Mouse (Mus musculus): Measurements from ENCODE around the gene Smarcc1.
"Not testable (repeated sequence)": the region's sequence is repeated elsewhere in the genome, so short reads cannot be mapped to it uniquely, and the experiment has no call there.

Gene Smarcc1

GRCm38 (mm10) chr9:110116977-110117778 is at the start of gene Smarcc1:
Gene Smarcc1, plus strand, starts transcription at chr9:110117708.
- peak; percentile 72 for DNase-seq (ENCODE audit: low read depth, low spot score)

GRCm38 (mm10) chr9:110068745-110069144 is 48.8 kb upstream of the Smarcc1 start:
- DNase-seq (ENCODE audit: low read depth, low spot score), result no peak

DNA sequence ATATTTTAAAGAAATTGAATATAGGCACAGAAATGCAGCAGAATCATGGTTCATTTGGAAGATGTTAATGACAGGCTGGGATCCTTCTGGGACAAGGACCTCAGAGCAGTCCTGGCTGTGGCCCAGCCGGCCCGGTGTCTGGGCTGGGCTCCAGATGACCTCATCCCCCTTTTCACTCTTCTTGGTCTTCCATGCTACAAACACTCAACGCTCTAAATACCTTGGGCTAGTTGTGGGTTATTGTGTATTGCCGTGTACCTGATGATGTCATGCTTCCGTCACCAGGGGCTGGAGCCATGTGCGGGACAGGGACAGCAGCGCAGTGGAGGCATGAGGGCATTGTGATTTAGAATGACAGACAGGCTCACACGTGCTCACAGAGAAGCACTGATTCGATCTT is 47.1 kb upstream of the Smarcc1 start:
- no peak for DNase-seq (ENCODE audit: low read depth, low spot score)

DNA sequence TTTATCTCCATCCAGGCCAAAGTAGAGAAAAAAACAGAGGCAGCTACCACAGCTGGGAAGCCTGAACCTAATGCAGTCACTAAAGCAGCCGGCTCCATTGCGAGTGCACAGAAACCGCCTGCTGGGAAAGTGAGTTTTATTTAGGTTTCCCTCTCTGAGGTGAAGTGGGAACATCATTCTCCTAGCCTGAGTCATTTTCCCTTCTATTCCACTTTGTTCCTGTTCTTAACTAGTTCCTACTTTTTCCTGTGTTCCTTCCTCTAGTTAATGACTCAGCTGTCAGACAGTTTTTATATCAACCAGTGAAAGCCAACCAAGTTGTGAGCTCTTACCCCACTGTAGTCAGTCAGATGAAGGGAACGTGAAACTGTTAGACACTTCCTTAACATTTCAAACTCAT is 46.5 kb upstream of the Smarcc1 start:
- DNase-seq (ENCODE audit: low read depth, low spot score), result no peak

- no peak for DNase-seq (ENCODE audit: low read depth, low spot score)
Measured at GRCm38 (mm10) chr9:110071843-110072242, 45.7 kb upstream of the Smarcc1 start.

- DNase-seq (ENCODE audit: low read depth, low spot score), result not testable (repeated sequence)
Measured at GRCm38 (mm10) chr9:110076468-110076867, 41.0 kb upstream of the Smarcc1 start.

GRCm38 (mm10) chr9:110081066-110081465 is 36.4 kb upstream of the Smarcc1 start:
- DNase-seq (ENCODE audit: low read depth, low spot score), result no peak

DNA sequence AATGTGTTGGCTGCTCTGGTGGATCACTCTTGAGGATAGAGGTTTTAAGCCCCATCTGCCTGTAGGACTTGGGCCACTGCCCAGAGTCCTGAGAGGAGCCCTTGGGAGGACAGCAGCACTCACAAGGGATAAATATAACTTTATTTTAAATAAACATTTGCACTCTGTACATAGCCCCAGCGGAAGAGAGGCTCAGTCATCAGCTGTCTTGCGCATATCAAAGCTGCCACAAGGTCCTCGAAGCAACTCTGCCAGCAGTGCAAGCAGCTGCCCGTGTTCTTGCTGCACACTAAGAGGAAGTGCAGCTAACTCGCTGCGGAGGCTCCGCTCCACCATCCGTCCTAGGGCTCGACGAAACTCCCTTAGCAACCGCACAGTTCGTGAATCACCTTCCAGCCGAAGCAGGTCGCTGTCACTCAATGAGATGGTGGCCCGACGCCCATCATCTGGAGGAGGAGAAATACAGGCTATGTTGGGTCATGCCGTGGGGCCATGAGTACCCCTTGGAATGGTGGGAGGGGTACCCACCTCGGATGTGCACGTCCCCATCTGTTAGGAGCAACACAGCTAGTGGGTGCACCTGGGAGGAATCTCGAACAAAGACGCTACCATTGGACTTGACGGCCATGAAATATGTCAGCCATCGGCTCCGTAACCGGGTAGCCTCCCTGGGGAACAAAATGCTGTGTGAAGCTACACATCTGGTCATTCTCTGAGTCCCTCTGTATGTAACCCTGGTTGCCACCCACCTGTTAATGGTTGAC is 33.1 kb upstream of the Smarcc1 start:
- no peak for DNase-seq (ENCODE audit: low read depth, low spot score)

DNA sequence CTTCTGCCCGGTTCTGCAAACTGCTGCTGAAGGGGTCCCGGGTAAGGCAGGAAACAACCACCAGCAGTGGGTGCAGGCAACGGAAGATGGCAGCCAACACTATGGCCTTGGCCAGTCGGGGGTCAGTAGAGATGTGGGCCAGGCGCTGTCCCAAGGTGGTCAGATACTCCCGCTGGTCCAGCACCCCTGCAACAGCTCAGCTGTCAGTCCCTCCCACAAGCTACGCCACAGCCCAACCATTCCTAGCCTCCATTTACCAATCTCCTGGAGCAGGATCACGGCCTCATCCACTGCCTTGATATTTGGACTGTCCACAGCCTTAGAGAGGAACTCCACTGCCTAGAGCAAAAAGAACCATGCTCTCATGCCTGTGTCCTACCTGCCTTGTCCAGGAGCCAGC is 31.8 kb upstream of the Smarcc1 start:
- no peak for DNase-seq (ENCODE audit: low read depth, low spot score)

- DNase-seq (ENCODE audit: low read depth, low spot score), result no peak
Measured at GRCm38 (mm10) chr9:110093303-110093702, 24.2 kb upstream of the Smarcc1 start.

DNA sequence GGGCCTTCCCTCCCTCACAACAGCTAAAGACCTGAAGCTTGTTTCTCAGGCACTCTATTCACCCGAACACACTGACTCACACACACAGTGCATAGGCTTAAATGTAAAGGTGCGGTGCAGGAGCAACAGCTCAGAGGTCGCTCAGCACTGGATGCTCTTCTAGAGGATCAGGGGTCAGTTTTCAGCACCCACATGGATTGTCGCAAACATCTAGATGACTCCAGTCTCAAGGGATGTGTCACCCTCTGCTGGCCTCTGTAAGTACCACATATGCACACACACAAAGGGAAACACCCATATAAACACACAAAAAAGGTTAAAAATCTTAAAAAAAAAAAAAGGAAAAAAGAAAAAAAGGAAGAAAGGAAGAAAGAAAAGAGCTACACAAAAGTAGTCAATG is 22.7 kb upstream of the Smarcc1 start:
- no peak for DNase-seq (ENCODE audit: low read depth, low spot score)

DNA sequence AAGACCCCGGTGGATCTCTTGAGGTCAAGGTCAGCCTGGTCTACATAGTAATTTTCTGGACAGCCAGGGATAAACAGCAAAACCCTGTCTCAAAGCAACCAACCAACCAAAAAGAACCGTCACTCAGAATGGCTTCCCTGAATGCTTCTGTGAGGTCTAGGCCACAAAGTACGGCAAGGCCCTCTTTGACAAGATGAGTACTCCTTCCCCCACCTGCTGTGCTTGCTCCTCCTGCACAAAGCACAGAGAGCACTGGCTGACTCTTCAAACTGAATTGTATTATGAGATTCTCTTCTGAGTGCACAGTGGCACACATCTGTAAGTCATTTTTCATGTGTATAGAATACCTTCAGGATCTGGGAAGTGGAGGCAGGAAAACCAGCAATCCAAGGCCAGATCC is 19.7 kb upstream of the Smarcc1 start:
- DNase-seq (ENCODE audit: low read depth, low spot score), result no peak

DNA sequence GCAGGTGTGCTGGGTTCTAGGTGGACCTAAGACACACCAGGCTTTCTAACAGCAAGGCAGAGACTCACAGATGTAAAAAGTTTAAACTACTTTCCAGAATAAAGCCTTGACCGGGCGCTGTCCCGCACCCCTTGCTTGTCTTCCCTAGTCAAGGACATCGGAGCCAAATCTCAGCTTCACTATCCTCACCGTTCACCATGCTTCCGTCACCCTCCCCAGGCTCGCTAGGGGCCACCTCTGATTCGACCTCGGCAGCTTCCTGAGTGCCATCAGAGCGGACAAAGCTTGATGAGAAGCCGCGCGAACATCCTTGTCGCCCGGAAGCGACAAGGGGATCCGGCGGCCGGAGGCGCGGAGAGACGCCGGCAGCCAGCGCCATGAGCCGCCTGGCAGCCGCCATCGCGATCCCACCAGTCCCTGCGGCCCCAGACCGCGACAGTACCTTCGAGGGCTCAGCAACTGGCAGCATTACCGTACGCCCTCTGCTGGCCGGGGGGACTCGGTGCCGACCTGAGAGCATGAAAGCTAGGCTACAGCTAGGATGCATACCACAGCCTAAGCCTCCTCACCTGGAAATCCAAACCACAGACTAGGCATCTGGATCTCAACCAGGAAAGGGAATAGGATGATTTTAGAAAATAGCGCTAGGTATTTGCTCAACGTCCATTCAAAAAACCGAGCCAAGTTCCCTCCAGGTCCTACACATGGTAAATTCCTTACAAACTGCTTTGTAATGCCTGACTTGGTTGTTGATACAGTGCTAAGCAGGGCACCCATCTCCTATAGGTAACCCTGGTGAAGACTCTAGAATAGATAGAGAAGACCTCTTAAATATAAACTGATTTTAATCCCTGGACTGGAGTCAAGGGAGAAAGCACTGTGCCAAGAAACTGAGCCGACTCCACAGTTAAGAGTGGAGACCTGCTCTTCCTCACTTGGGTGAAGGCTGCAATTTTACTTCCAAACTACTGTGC is 16.6 kb upstream of the Smarcc1 start:
- DNase-seq (ENCODE audit: low read depth, low spot score), result peak; percentile 77

GRCm38 (mm10) chr9:110116353-110116976 is 1.0 kb upstream of the Smarcc1 start:
- DNase-seq (ENCODE audit: low read depth, low spot score), result no peak

- no peak for DNase-seq (ENCODE audit: low read depth, low spot score)
Measured at GRCm38 (mm10) chr9:110117779-110118139, 251 bp downstream of the Smarcc1 start, which contains the start of gene Dhx30. Gene Dhx30, minus strand, starts transcription at chr9:110117830.

GRCm38 (mm10) chr9:110118249-110118648 is 741 bp downstream of the Smarcc1 start:
- DNase-seq (ENCODE audit: low read depth, low spot score), result no peak

DNA sequence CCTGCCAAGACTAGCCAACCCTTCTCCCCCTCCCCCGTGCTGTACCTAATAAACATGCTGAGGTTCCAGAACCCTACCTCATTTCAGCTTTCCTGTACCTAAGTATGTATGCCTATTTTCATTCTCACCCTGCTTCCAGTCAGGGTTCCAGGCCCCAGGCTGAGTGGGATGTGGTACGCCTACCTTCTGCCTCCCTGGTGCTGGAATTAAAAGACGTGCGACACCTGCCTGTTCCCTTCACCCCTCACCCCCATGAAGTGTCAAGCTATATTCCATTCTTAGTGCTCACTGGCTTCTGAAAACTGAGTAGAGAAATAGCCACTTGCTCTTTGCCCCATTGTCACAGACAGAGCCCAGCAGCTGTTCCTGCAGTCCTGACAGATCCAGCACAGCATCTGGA is 3.9 kb downstream of the Smarcc1 start:
- no peak for DNase-seq (ENCODE audit: low read depth, low spot score)

DNA sequence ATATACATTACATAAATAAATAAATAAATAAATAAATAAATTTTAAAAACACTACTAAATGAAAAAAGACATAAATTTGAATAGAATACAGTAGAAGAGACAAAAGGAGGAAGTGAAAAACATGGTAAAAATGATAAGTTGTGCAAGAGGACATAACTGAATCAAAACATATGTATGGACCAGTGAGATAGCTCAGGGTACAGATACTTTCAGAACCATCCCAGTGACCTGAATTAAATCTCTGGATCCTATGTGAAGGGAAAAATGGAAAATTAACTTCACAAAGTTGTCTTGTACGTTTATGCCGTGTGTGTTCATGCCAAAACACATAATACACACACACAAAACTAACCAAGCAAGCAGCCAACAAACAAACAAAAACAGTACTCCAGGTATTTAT is 5.8 kb downstream of the Smarcc1 start:
- no peak for DNase-seq (ENCODE audit: low read depth, low spot score)

DNA sequence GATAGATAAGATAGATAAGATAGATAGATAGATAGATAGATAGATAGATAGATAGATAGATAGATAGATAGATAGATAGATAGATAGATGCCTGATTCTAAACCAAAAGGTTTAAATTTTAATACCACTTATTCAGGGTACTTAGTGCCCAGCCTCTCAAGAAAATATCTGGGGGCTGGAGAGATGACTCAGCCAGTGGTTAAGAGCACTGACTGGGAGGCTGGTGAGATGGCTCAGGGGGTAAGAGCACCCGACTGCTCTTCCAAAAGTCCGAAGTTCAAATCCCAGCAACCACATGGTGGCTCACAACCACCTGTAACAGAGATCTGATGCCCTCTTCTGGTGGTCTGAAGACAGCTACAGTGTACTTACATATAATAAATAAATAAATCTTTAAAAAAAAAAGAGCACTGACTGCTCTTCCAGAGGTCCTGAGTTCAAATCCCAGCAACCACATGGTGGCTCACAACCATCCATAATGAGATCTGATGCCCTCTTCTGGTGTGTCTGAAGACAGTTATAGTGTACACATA is 6.6 kb downstream of the Smarcc1 start:
- DNase-seq (ENCODE audit: low read depth, low spot score), result not testable (repeated sequence)

DNA sequence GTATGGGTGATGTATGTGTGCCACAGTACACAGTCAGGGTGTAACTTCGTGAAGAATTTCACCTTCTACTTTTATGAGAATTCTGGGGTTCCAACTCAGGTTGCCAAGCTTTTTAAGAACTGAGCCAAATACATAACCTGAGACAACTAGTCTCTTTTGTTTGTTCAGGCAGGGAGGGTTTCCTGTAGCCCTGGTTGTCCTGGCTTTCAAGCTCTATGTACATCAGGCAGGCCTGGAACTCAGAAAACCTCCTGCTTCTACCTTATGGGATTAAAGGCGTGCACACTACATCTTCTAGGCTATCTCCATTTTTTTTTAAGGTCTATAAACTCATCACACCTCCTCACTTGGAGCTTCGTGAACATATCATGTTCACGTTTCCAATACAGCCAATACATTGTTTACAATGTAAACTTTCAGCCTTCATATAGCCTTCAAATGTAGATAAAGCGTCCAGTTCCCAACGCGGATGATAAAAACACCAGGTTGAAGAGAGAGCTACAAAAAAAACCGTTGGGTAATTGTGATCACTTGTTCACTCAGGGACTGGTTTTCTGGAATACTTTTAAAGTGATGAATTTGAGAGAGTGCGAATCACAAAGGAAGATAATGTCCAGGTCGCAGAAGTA is 13.5 kb downstream of the Smarcc1 start:
- DNase-seq (ENCODE audit: low read depth, low spot score), result no peak

Data from retina, adult 2 months (tissue).